Mouse (Mus musculus) central nervous system, embryonic 14 days (tissue): ENCODE results near the gene Pigx. TPM values are rescaled to one million over a fixed set of nuclear protein-coding genes. Genes with fewer than 3 reads are reported as not detected.

Source experiments
- polyA plus RNA-seq: library from polyadenylated mRNA; depleted of rRNA; stranded (reverse); fragments of >200 nt; gene quantifications from 2 replicates; pipeline ENCODE4 v1.2.3, GENCODE M21; 2012; rRNA removed

Pigx gene
- 80.2 and 89.8 TPM in 2 replicates for polyA plus RNA-seq

DNA sequence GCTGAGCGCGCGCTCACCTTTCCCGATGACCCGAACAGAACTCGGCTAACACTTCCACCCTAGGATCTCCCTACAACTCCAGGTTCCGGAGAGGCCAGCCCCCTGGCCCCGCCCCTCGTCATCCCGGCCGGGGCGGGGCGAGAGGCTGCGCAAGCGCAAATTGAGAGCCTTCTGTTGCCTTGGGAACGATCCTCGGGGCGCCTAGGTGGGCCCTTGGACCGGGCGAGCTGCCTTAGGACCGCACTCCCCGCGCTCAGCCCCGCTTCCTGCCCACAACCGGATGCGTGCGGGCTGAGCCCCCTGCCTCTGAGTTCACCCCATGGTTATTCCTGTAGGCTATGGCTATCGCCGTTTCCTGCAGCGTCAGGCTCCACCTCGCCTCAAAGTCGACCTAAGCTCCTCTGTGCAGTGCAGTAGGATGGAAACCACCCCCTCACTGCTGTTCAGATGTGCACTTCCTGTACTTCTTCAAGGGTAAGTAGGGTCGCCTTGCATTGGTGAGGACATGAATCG is at the start of gene Pigx, which contains the start of gene Cep19:
Pigx (minus strand) TSS at position 103 of the 513 bp plus-strand sequence.
Cep19 (plus strand) TSS at position 163 of the 513 bp plus-strand sequence.

DNA sequence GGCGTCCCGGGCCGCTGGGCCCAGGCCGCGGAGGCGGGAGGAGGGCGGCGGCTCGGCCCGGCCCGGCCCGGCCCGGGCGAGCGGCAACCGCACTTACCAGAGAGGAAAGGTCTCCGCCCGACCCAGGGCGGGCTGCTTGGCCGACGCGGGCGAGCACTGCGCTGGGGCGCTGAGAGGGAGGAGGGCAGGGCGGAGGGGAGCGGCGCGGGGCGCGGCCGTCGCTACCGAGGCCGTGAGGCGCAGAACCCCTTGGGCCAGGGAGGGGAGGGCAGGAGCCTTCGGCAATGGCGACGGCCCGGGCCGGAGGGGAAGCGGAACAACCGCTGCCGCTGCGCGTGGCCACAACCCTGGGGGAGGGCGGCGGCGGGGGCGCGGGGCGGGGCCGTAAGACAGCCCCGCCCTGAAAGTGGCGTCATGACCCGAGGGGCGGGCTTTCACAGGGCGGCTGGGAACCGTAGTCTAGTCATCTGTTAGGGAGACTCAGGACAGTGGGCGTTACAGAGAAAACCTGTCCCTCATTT is 20.5 kb downstream of the Pigx start, which contains the start of gene Pak2:
Pak2 (minus strand) TSS at position 352 of the 521 bp plus-strand sequence.

Other genes starting within 250 kb of the Pigx start
- gene Meltf, start 220.9 kb downstream of the Pigx start, polyA plus RNA-seq = 0.25 and 4.0 TPM in 2 replicates
- gene Pigz, start 165.9 kb downstream of the Pigx start, polyA plus RNA-seq = 0.76 and 1.5 TPM in 2 replicates
- 65.2 and 66.9 TPM in 2 replicates for gene 0610012G03Rik, start 151.2 kb downstream of the Pigx start, polyA plus RNA-seq
- gene Ncbp2, start 151.2 kb downstream of the Pigx start, polyA plus RNA-seq = 215 and 271 TPM in 2 replicates
- 19.0 and 20.3 TPM in 2 replicates for gene Senp5, start 96.5 kb downstream of the Pigx start, polyA plus RNA-seq
- gene Pak2, start 20.4 kb downstream of the Pigx start, polyA plus RNA-seq = 31.5 and 33.8 TPM in 2 replicates
- 24.7 and 27.2 TPM in 2 replicates for gene Cep19, start 60 bp upstream of the Pigx start, polyA plus RNA-seq
- gene Nrros, start 65.9 kb upstream of the Pigx start, polyA plus RNA-seq = 6.1 and 7.8 TPM in 2 replicates
- gene Bex6, start 80.1 kb upstream of the Pigx start, polyA plus RNA-seq = not detected in 2 replicates
- 23.2 and 24.9 TPM in 2 replicates for gene Fbxo45, start 147.4 kb upstream of the Pigx start, polyA plus RNA-seq
- 12.2 and 12.4 TPM in 2 replicates for gene Wdr53, start 147.5 kb upstream of the Pigx start, polyA plus RNA-seq
- 0.04 TPM in 1 of 2 replicates, not detected in the other for gene Smco1, start 171.7 kb upstream of the Pigx start, polyA plus RNA-seq
- 15.6 and 16.4 TPM in 2 replicates for gene Rnf168, start 177.7 kb upstream of the Pigx start, polyA plus RNA-seq
- 25.2 and 26.6 TPM in 2 replicates for gene Ubxn7, start 232.5 kb upstream of the Pigx start, polyA plus RNA-seq